Mouse (Mus musculus) bone marrow macrophage, adult 2 months (primary cell): ENCODE results near the gene 4930558K02Rik.

ENCODE experiments used
- CTCF ChIP-seq: IDR thresholded peaks from 2 replicates; pipeline ENCODE4 v1.5.1; 2012; ENCODE audit warnings: low read depth, mild to moderate bottlenecking, low read length, moderate library complexity
- POLR2A ChIP-seq: IDR thresholded peaks from 2 replicates; pipeline ENCODE4 v1.6.1; 2012; ENCODE audit warnings: mild to moderate bottlenecking, low read depth, low read length, borderline replicate concordance

DNA sequence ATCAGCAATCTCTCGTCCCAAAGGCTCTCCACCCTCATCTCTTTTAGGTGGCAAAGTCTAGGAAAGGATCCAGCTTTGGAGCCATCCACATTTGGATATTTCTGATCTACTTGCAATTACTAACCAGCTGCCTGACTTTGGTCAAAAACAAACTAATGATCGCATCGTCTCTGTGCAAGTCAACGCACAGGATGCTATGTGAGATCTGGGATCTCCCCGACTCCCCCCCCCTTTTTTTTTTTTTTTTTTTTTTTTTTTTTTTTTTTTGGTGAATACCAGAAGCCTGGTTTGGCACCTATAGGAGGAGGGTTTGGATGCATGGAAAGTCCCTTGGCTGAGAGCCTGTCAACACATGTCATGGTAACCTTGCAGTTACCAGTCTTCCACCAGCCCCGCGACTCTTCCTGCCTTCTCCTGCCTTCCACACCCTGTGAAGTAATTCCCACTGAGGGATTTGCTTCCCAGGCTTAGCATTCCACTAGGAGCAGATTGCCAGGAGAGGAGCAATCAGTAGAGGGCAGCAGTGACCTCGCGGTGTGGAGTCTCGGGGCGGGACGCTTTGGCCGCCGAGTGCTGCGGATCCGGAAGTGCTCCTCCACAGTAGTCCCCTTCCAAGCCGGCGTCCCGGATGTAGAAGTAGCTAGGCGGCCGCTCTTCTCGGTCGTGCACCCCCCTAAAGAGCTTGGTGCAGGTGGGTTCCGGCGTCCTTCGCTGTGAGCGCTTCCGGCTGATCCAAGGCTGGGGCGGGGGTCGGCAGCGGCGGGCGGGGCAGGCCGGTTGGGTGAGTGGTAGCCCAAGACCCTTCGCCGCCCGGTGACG, 10.6 kb downstream of the 4930558K02Rik start, which contains the start of gene Pigc:
- TF ChIP-seq CTCF = peak; percentile 53
- TF ChIP-seq POLR2A = no peak
